Mouse (Mus musculus): Measurements from ENCODE around the gene Coro7. TPM values are rescaled to one million over a fixed set of nuclear protein-coding genes. Genes with fewer than 3 reads are reported as not detected.

The Coro7 gene
- polyA plus RNA-seq, 1 experiment from 2014 or later: 37.2 TPM

GRCm38 (mm10) chr16:4628898-4629419, 50.6 kb downstream of the Coro7 start:
- Histone ChIP-seq H3K27me3 (no peaks in the 10 kb centered on the region), H3K9ac (no peak overlapping the region), H3K4me1 (replicated peaks) (peaks cover 7% of the 10 kb centered on the region), H3K4me2 (no peak overlapping the region), H3K36me3 (peaks cover 15% of the 10 kb centered on the region; the same call in 1 of the 2 replicates), H3K27ac (replicated peaks) (no peak overlapping the region), H3K9me3 (no peaks in the 10 kb centered on the region), H3K4me3 (no peak overlapping the region)
- WGBS: 90% methylated on average over 9 of the region's 9 CpGs
- no peak for ATAC-seq (ENCODE audit: low FRiP score, low read depth)

- peaks cover 24% of the 10 kb centered on the region for H3K4me1 ChIP-seq (replicated peaks)
- no peak overlapping the region for H3K9ac ChIP-seq
- peaks cover 12% of the 10 kb centered on the region; the same call in 1 of the 2 replicates for H3K36me3 ChIP-seq
- no peaks in the 10 kb centered on the region for H3K9me3 ChIP-seq
- H3K4me3 ChIP-seq: no peak overlapping the region
- 87% methylated on average over 6 of the region's 6 CpGs for WGBS
- no peak overlapping the region for H3K4me2 ChIP-seq
- no peak for ATAC-seq (ENCODE audit: low FRiP score, low read depth)
- H3K27me3 ChIP-seq: no peaks in the 10 kb centered on the region
- no peak overlapping the region for H3K27ac ChIP-seq (replicated peaks)
Measured at GRCm38 (mm10) chr16:4627105-4627504, 52.5 kb downstream of the Coro7 start.

GRCm38 (mm10) chr16:4624481-4625110, 55.0 kb downstream of the Coro7 start, which contains the start of gene Pam16:
TSS of gene Pam16 (minus strand) at chr16:4624988.
- Histone ChIP-seq H3K27ac (replicated peaks) (peak within 1 kb of the TSS; percentile 91), H3K4me2 (peak within 1 kb of the TSS; percentile 80), H3K27me3 (no peaks in the 10 kb centered on the region), H3K36me3 (peaks cover 12% of the 10 kb centered on the region; the same call in 1 of the 2 replicates), H3K4me3 (peak within 1 kb of the TSS; percentile 87), H3K9me3 (no peaks in the 10 kb centered on the region), H3K4me1 (replicated peaks) (peaks cover 28% of the 10 kb centered on the region), H3K9ac (peak within 1 kb of the TSS; percentile 89)
- ATAC-seq (ENCODE audit: low FRiP score, low read depth): peak; percentile 90
- under 1% methylated on average over 56 of the region's 56 CpGs for WGBS

GRCm38 (mm10) chr16:4624074-4624473, 55.5 kb downstream of the Coro7 start:
- peak; percentile 7; the same call in 1 of the 2 replicates for ATAC-seq (ENCODE audit: low FRiP score, low read depth)
- peak overlapping the region; percentile 89 for H3K9ac ChIP-seq
- no peaks in the 10 kb centered on the region for H3K9me3 ChIP-seq
- no peaks in the 10 kb centered on the region for H3K27me3 ChIP-seq
- peaks cover 12% of the 10 kb centered on the region; the same call in 1 of the 2 replicates for H3K36me3 ChIP-seq
- 13% methylated on average over 9 of the region's 9 CpGs for WGBS
- H3K4me1 ChIP-seq (replicated peaks): peaks cover 28% of the 10 kb centered on the region
- peak overlapping the region; percentile 87 for H3K4me3 ChIP-seq
- peak overlapping the region; percentile 80 for H3K4me2 ChIP-seq
- peak overlapping the region; percentile 91 for H3K27ac ChIP-seq (replicated peaks)

- Histone ChIP-seq H3K9me3 (no peaks in the 10 kb centered on the region), H3K36me3 (peaks cover 44% of the 10 kb centered on the region), H3K4me1 (replicated peaks) (peaks cover 2% of the 10 kb centered on the region; the same call in 1 of the 2 replicates), H3K4me3 (no peak overlapping the region), H3K9ac (no peak overlapping the region), H3K27ac (replicated peaks) (no peak overlapping the region), H3K4me2 (no peak overlapping the region), H3K27me3 (no peaks in the 10 kb centered on the region)
- 83% methylated on average over 4 of the region's 4 CpGs for WGBS
- no peak for ATAC-seq (ENCODE audit: low FRiP score, low read depth)
Measured at GRCm38 (mm10) chr16:4616829-4617228, 62.7 kb downstream of the Coro7 start.

GRCm38 (mm10) chr16:4615297-4615696, 64.3 kb downstream of the Coro7 start:
- Histone ChIP-seq H3K4me2 (no peak overlapping the region), H3K9ac (no peak overlapping the region), H3K9me3 (no peaks in the 10 kb centered on the region), H3K4me1 (replicated peaks) (no peaks in the 10 kb centered on the region), H3K27me3 (no peaks in the 10 kb centered on the region), H3K27ac (replicated peaks) (no peak overlapping the region), H3K4me3 (no peak overlapping the region), H3K36me3 (peaks cover 51% of the 10 kb centered on the region)
- WGBS: 94% methylated on average over 1 of the region's 1 CpGs
- no peak for ATAC-seq (ENCODE audit: low FRiP score, low read depth)

GRCm38 (mm10) chr16:4614639-4615038, 64.9 kb downstream of the Coro7 start:
- Histone ChIP-seq H3K4me2 (no peak overlapping the region), H3K9ac (no peak overlapping the region), H3K9me3 (no peaks in the 10 kb centered on the region), H3K36me3 (peaks cover 55% of the 10 kb centered on the region), H3K4me3 (no peak overlapping the region), H3K4me1 (replicated peaks) (no peaks in the 10 kb centered on the region), H3K27ac (replicated peaks) (no peak overlapping the region), H3K27me3 (no peaks in the 10 kb centered on the region)
- ATAC-seq (ENCODE audit: low FRiP score, low read depth): no peak
- 94% methylated on average over 3 of the region's 3 CpGs for WGBS

- no peak overlapping the region for H3K27ac ChIP-seq (replicated peaks)
- no peaks in the 10 kb centered on the region for H3K4me1 ChIP-seq (replicated peaks)
- H3K9ac ChIP-seq: no peak overlapping the region
- H3K36me3 ChIP-seq: peaks cover 55% of the 10 kb centered on the region
- no peaks in the 10 kb centered on the region for H3K9me3 ChIP-seq
- H3K27me3 ChIP-seq: no peaks in the 10 kb centered on the region
- peak; percentile 23; the same call in 1 of the 2 replicates for ATAC-seq (ENCODE audit: low FRiP score, low read depth)
- WGBS: 95% methylated on average over 9 of the region's 9 CpGs
- no peak overlapping the region for H3K4me2 ChIP-seq
- H3K4me3 ChIP-seq: no peak overlapping the region
Measured at GRCm38 (mm10) chr16:4613736-4614135, 65.8 kb downstream of the Coro7 start.

GRCm38 (mm10) chr16:4611676-4612075, 67.9 kb downstream of the Coro7 start:
- Histone ChIP-seq H3K4me3 (no peak overlapping the region), H3K9ac (no peak overlapping the region), H3K27ac (replicated peaks) (no peak overlapping the region), H3K4me2 (no peak overlapping the region), H3K27me3 (no peaks in the 10 kb centered on the region), H3K9me3 (no peaks in the 10 kb centered on the region), H3K36me3 (peaks cover 49% of the 10 kb centered on the region), H3K4me1 (replicated peaks) (peaks cover 11% of the 10 kb centered on the region)
- ATAC-seq (ENCODE audit: low FRiP score, low read depth): no peak
- whole genome bisulfite sequencing: 93% methylated on average over 7 of the region's 7 CpGs

- WGBS: 91% methylated on average over 5 of the region's 5 CpGs
- H3K4me3 ChIP-seq: no peak overlapping the region
- peaks cover 45% of the 10 kb centered on the region for H3K36me3 ChIP-seq
Measured at GRCm38 (mm10) chr16:4611193-4611592, 68.4 kb downstream of the Coro7 start.

GRCm38 (mm10) chr16:4608532-4609059, 71.0 kb downstream of the Coro7 start:
- Histone ChIP-seq H3K27ac (replicated peaks) (no peak overlapping the region), H3K9ac (no peak overlapping the region), H3K4me3 (no peak overlapping the region), H3K4me2 (no peak overlapping the region), H3K36me3 (peaks cover 25% of the 10 kb centered on the region), H3K27me3 (no peaks in the 10 kb centered on the region), H3K4me1 (replicated peaks) (peaks cover 35% of the 10 kb centered on the region), H3K9me3 (no peaks in the 10 kb centered on the region)
- WGBS: 88% methylated on average over 18 of the region's 19 CpGs
- 0 out of 2 replicates have a peak, but pooled peaks have one; percentile 14 for ATAC-seq (ENCODE audit: low FRiP score, low read depth)

More at GRCm38 (mm10) chr16:4611193-4611592, 68.4 kb downstream of the Coro7 start:
- no peak overlapping the region for H3K9ac ChIP-seq
- H3K9me3 ChIP-seq: no peaks in the 10 kb centered on the region
- no peak for ATAC-seq (ENCODE audit: low FRiP score, low read depth)
- H3K4me2 ChIP-seq: no peak overlapping the region
- no peak overlapping the region for H3K27ac ChIP-seq (replicated peaks)
- no peaks in the 10 kb centered on the region for H3K27me3 ChIP-seq
- H3K4me1 ChIP-seq (replicated peaks): peaks cover 16% of the 10 kb centered on the region

- Histone ChIP-seq H3K27me3 (no peaks in the 10 kb centered on the region), H3K4me3 (no peak overlapping the region), H3K4me1 (replicated peaks) (peaks cover 39% of the 10 kb centered on the region), H3K9me3 (no peaks in the 10 kb centered on the region), H3K27ac (replicated peaks) (peak overlapping the region; percentile 39; the same call in 1 of the 2 replicates), H3K9ac (no peak overlapping the region), H3K4me2 (no peak overlapping the region), H3K36me3 (peaks cover 19% of the 10 kb centered on the region)
- 54% methylated on average over 9 of the region's 9 CpGs for WGBS
- ATAC-seq (ENCODE audit: low FRiP score, low read depth): peak; percentile 49; the same call in 1 of the 2 replicates
Measured at GRCm38 (mm10) chr16:4607818-4608531, 71.6 kb downstream of the Coro7 start.
